Mouse (Mus musculus) heart, postnatal 0 days (tissue): ENCODE data around the gene Atxn1. TPM values are rescaled to one million over a fixed set of nuclear protein-coding genes. Genes with fewer than 3 reads are reported as not detected.

Experiments
- ATAC-seq: fragments of 200-750 bp; cut with Nextera tagmentation; 2 replicates; pipeline ENCODE4 v1.8.0; 2017; ENCODE audit warnings: low read depth, moderate number of reproducible peaks, moderate library complexity; ENCODE audit not compliant: insufficient read depth
- DNase-seq: peaks from one replicate; pipeline ENCODE4 v3.0.0-alpha.2; 2016; ENCODE audit warnings: low spot score
- H3K27ac ChIP-seq: fragments of 300-500 bp; sonication (generic); 2 replicates; pipeline ENCODE4 v1.5.1; 2014; ENCODE audit warnings: low read depth, mild to moderate bottlenecking
- H3K27me3 ChIP-seq: fragments of 300-500 bp; sonication (generic); 2 replicates; pipeline ENCODE4 v1.6.1; 2014; ENCODE audit warnings: low read length, mixed read lengths; ENCODE audit not compliant: control insufficient read depth, insufficient read depth
- H3K36me3 ChIP-seq: fragments of 300-500 bp; sonication (generic); replicated peaks from 2 replicates; pipeline ENCODE4 v1.6.1; 2014; ENCODE audit warnings: low read length, mixed read lengths; ENCODE audit not compliant: control insufficient read depth, insufficient read depth
- H3K4me1 ChIP-seq: fragments of 300-500 bp; sonication (generic); 2 replicates; pipeline ENCODE4 v1.6.1; 2014; ENCODE audit warnings: antibody characterized with exemption; ENCODE audit not compliant: control insufficient read depth, insufficient read depth
- H3K4me2 ChIP-seq: fragments of 300-500 bp; sonication (generic); 2 replicates; pipeline ENCODE4 v1.6.1; 2014; ENCODE audit warnings: low read depth, mild to moderate bottlenecking, low read length, moderate library complexity
- H3K4me3 ChIP-seq: fragments of 300-500 bp; sonication (generic); 2 replicates; pipeline ENCODE4 v1.5.1; 2014; ENCODE audit warnings: low read depth, low read length
- H3K9ac ChIP-seq: fragments of 300-500 bp; sonication (generic); replicated peaks from 2 replicates; pipeline ENCODE4 v1.6.1; 2014; ENCODE audit warnings: low read depth, low read length, mixed read lengths
- H3K9me3 ChIP-seq: fragments of 300-500 bp; sonication (generic); replicated peaks from 2 replicates; pipeline ENCODE4 v1.6.1; 2016; ENCODE audit warnings: low read length; ENCODE audit not compliant: control insufficient read depth
- CTCF ChIP-seq: IDR thresholded peaks from 2 replicates; pipeline ENCODE4 v1.5.1; 2016; ENCODE audit warnings: antibody characterized with exemption, control low read depth, low read depth
- EP300 ChIP-seq: IDR thresholded peaks from 2 replicates; pipeline ENCODE4 v1.6.1; 2016; ENCODE audit warnings: antibody characterized with exemption, low read depth
- WGBS: fragments of 180-500 bp; shearing (Covaris S2); extraction: QIAGEN DNeasy Blood & Tissue Kit; methylation state at CpG from one replicate; pipeline ENCODE4 v1.1.7; 2014; 5-methylcytosine and 5-hydroxymethylcytosine counted together
- polyA plus RNA-seq: library from polyadenylated mRNA; unstranded; fragments of >200 nt; fragmentation: Nextera tagmentation; extraction: Ambion mirVana; gene quantifications from 2 replicates; pipeline ENCODE4 v1.2.1, GENCODE M21; 2015
- total RNA-seq: library from RNA; depleted of rRNA; stranded (reverse); fragments of >200 nt; gene quantifications from 2 replicates; pipeline ENCODE4 v1.2.3, GENCODE M21; 2014; ENCODE audit warnings: low replicate concordance

The Atxn1 gene
- total and polyA plus RNA-seq, 2 experiments from 2014 or later, result 10.3 to 15.0 TPM

GRCm38 (mm10) chr13:45638281-45638680, 326.5 kb downstream of the Atxn1 start:
- Histone ChIP-seq H3K4me2 (no peak overlapping the region), H3K9me3 (no peaks in the 10 kb centered on the region), H3K4me3 (no peak overlapping the region), H3K27me3 (no peaks in the 10 kb centered on the region), H3K4me1 (peaks cover 21% of the 10 kb centered on the region), H3K27ac (no peak overlapping the region), H3K9ac (no peak overlapping the region), H3K36me3 (no peaks in the 10 kb centered on the region; the same call in 1 of the 2 replicates)
- ATAC-seq, result no peak
- TF ChIP-seq CTCF, result no peak
- DNase-seq, result no peak
- 70% methylated on average over 1 of the region's 1 CpGs for WGBS

GRCm38 (mm10) chr13:45637324-45637723, 327.5 kb downstream of the Atxn1 start:
- H3K9me3 ChIP-seq, result no peaks in the 10 kb centered on the region
- no peak for ATAC-seq
- DNase-seq, result peak; percentile 58
- H3K36me3 ChIP-seq, result no peaks in the 10 kb centered on the region; the same call in 1 of the 2 replicates
- 0 out of 2 replicates have a peak, but pooled peaks cover 12% of the 10 kb centered on the region for H3K4me1 ChIP-seq
- TF ChIP-seq EP300 (no peak), CTCF (peak; percentile 63)
- H3K27ac ChIP-seq, result no peak overlapping the region
- no peak overlapping the region for H3K9ac ChIP-seq
- no peak overlapping the region for H3K4me3 ChIP-seq
- H3K4me2 ChIP-seq, result no peak overlapping the region
- WGBS, result 46% methylated on average over 8 of the region's 8 CpGs
- H3K27me3 ChIP-seq, result no peaks in the 10 kb centered on the region

GRCm38 (mm10) chr13:45636435-45636834, 328.4 kb downstream of the Atxn1 start:
- ATAC-seq (no peak), DNase-seq (peak; percentile 5)
- Histone ChIP-seq H3K4me2 (no peak overlapping the region), H3K9me3 (no peaks in the 10 kb centered on the region), H3K27ac (peak overlapping the region; percentile 63), H3K27me3 (no peaks in the 10 kb centered on the region), H3K36me3 (no peaks in the 10 kb centered on the region; the same call in 1 of the 2 replicates), H3K4me1 (0 out of 2 replicates have a peak, but pooled peaks cover 12% of the 10 kb centered on the region), H3K4me3 (no peak overlapping the region), H3K9ac (no peak overlapping the region)
- WGBS, result 40% methylated on average over 3 of the region's 3 CpGs
- no peak for TF ChIP-seq CTCF
- TF ChIP-seq EP300, result no peak

- H3K36me3 ChIP-seq, result no peaks in the 10 kb centered on the region; the same call in 1 of the 2 replicates
- H3K4me1 ChIP-seq, result 0 out of 2 replicates have a peak, but pooled peaks cover 23% of the 10 kb centered on the region
- no peak overlapping the region for H3K4me3 ChIP-seq
- no peak overlapping the region for H3K9ac ChIP-seq
- H3K27me3 ChIP-seq, result no peaks in the 10 kb centered on the region
- DNase-seq, result no peak
- ATAC-seq, result no peak
- H3K9me3 ChIP-seq, result no peaks in the 10 kb centered on the region
- TF ChIP-seq EP300, result no peak
- no peak for TF ChIP-seq CTCF
- no peak overlapping the region for H3K4me2 ChIP-seq
- no peak overlapping the region for H3K27ac ChIP-seq
These were observed 330.9 kb downstream of the Atxn1 start for GRCm38 (mm10) chr13:45633918-45634317.

GRCm38 (mm10) chr13:45632133-45632532, 332.7 kb downstream of the Atxn1 start:
- Histone ChIP-seq H3K9ac (no peak overlapping the region), H3K4me3 (no peak overlapping the region), H3K4me2 (no peak overlapping the region), H3K4me1 (peaks cover 32% of the 10 kb centered on the region; the same call in 1 of the 2 replicates), H3K27ac (no peak overlapping the region), H3K27me3 (no peaks in the 10 kb centered on the region), H3K36me3 (no peaks in the 10 kb centered on the region; the same call in 1 of the 2 replicates), H3K9me3 (no peaks in the 10 kb centered on the region)
- WGBS, result 81% methylated on average over 3 of the region's 3 CpGs
- no peak for DNase-seq
- no peak for ATAC-seq
- peak; percentile 39 for TF ChIP-seq CTCF
- TF ChIP-seq EP300, result no peak
